Mouse (Mus musculus) heart, embryonic 15.5 days (tissue): ENCODE data around the gene Tmem120a. TPM values are rescaled to one million over a fixed set of nuclear protein-coding genes. Genes with fewer than 3 reads are reported as not detected.
A peak's percentile ranks its signal among the peaks of the same experiment; 100 is the strongest.

Source experiments
- ATAC-seq: fragments of 200-750 bp; cut with Nextera tagmentation; replicated peaks from 2 replicates; pipeline ENCODE4 v1.8.0; 2017; ENCODE audit warnings: low read depth, moderate TSS enrichment; ENCODE audit not compliant: insufficient number of reproducible peaks, insufficient read depth, low FRiP score
- H3K27ac ChIP-seq: fragments of 300-500 bp; sonication (generic); 2 replicates; pipeline ENCODE4 v1.5.1; 2015; ENCODE audit warnings: mild to moderate bottlenecking, inconsistent platforms
- H3K27me3 ChIP-seq: fragments of 300-500 bp; sonication (generic); 2 replicates; pipeline ENCODE4 v1.6.1; 2015; ENCODE audit warnings: inconsistent platforms
- H3K36me3 ChIP-seq: fragments of 300-500 bp; sonication (generic); 2 replicates; pipeline ENCODE4 v1.6.1; 2015; ENCODE audit warnings: mild to moderate bottlenecking, inconsistent platforms
- H3K4me1 ChIP-seq: fragments of 300-500 bp; sonication (generic); replicated peaks from 2 replicates; pipeline ENCODE4 v1.6.1; 2015; ENCODE audit warnings: inconsistent platforms
- H3K4me2 ChIP-seq: fragments of 300-500 bp; sonication (generic); 2 replicates; pipeline ENCODE4 v1.6.1; 2015; ENCODE audit warnings: inconsistent platforms, mild to moderate bottlenecking, moderate library complexity
- H3K4me3 ChIP-seq: fragments of 300-500 bp; sonication (generic); 2 replicates; pipeline ENCODE4 v1.5.1; 2015; ENCODE audit warnings: mild to moderate bottlenecking, inconsistent platforms
- H3K9ac ChIP-seq: fragments of 300-500 bp; sonication (generic); 2 replicates; pipeline ENCODE4 v1.6.1; 2015; ENCODE audit warnings: mild to moderate bottlenecking, inconsistent platforms
- H3K9me3 ChIP-seq: fragments of 300-500 bp; sonication (generic); replicated peaks from 2 replicates; pipeline ENCODE4 v1.6.1; 2016; ENCODE audit warnings: inconsistent platforms
- WGBS: fragments of 180-500 bp; shearing (Covaris S2); methylation state at CpG from one replicate; pipeline ENCODE4 v1.1.7; 2015; ENCODE audit warnings: mixed read lengths; 5-methylcytosine and 5-hydroxymethylcytosine counted together
- polyA plus RNA-seq: library from polyadenylated mRNA; unstranded; fragments of >200 nt; fragmentation: Nextera tagmentation; extraction: Ambion mirVana; gene quantifications from 2 replicates; pipeline ENCODE4 v1.2.1, GENCODE M21; 2015

Tmem120a gene
- polyA plus RNA-seq, 1 experiment from 2014 or later, result 32.9 TPM

GRCm38 (mm10) chr5:135707039-135707438 lies 37.2 kb downstream of the Tmem120a start:
- no peak overlapping the region for H3K9ac ChIP-seq
- H3K4me3 ChIP-seq, result no peak overlapping the region
- ATAC-seq, result no peak
- no peaks in the 10 kb centered on the region for H3K27me3 ChIP-seq
- H3K27ac ChIP-seq, result no peak overlapping the region
- no peaks in the 10 kb centered on the region for H3K9me3 ChIP-seq
- no peak overlapping the region for H3K4me2 ChIP-seq
- H3K4me1 ChIP-seq, result peaks cover 15% of the 10 kb centered on the region
- H3K36me3 ChIP-seq, result peaks cover 7% of the 10 kb centered on the region; the same call in 1 of the 2 replicates
- 94% methylated on average over 13 of the region's 13 CpGs for WGBS

- no peak for ATAC-seq
- Histone ChIP-seq H3K9ac (no peak overlapping the region), H3K4me2 (no peak overlapping the region), H3K27me3 (no peaks in the 10 kb centered on the region), H3K36me3 (peaks cover 7% of the 10 kb centered on the region; the same call in 1 of the 2 replicates), H3K4me3 (no peak overlapping the region), H3K4me1 (peaks cover 25% of the 10 kb centered on the region), H3K9me3 (no peaks in the 10 kb centered on the region), H3K27ac (no peak overlapping the region)
- WGBS, result 90% methylated on average over 4 of the region's 4 CpGs
These were observed 38.9 kb downstream of the Tmem120a start for GRCm38 (mm10) chr5:135705383-135705782.

- H3K9ac ChIP-seq, result no peak overlapping the region
- no peaks in the 10 kb centered on the region for H3K27me3 ChIP-seq
- no peak for ATAC-seq
- H3K9me3 ChIP-seq, result no peaks in the 10 kb centered on the region
- no peak overlapping the region for H3K4me3 ChIP-seq
- WGBS, result 93% methylated on average over 7 of the region's 7 CpGs
- peaks cover 7% of the 10 kb centered on the region; the same call in 1 of the 2 replicates for H3K36me3 ChIP-seq
- H3K4me2 ChIP-seq, result no peak overlapping the region
- peaks cover 25% of the 10 kb centered on the region for H3K4me1 ChIP-seq
- H3K27ac ChIP-seq, result 0 out of 2 replicates have a peak overlapping the region, but pooled peaks have one; percentile 84
These were observed 40.8 kb downstream of the Tmem120a start for GRCm38 (mm10) chr5:135703431-135703830.

GRCm38 (mm10) chr5:135702682-135703192 lies 41.5 kb downstream of the Tmem120a start:
- ATAC-seq, result 0 out of 2 replicates have a peak, but pooled peaks have one; percentile 16
- no peak overlapping the region for H3K4me2 ChIP-seq
- peaks cover 7% of the 10 kb centered on the region; the same call in 1 of the 2 replicates for H3K36me3 ChIP-seq
- peaks cover 26% of the 10 kb centered on the region for H3K4me1 ChIP-seq
- peak overlapping the region; percentile 84 for H3K27ac ChIP-seq
- H3K4me3 ChIP-seq, result no peak overlapping the region
- WGBS, result 48% methylated on average over 15 of the region's 15 CpGs
- no peaks in the 10 kb centered on the region for H3K9me3 ChIP-seq
- H3K27me3 ChIP-seq, result no peaks in the 10 kb centered on the region
- no peak overlapping the region for H3K9ac ChIP-seq

- Histone ChIP-seq H3K4me2 (no peak overlapping the region), H3K27me3 (no peaks in the 10 kb centered on the region), H3K9me3 (no peaks in the 10 kb centered on the region), H3K27ac (peak overlapping the region; percentile 84), H3K4me3 (no peak overlapping the region), H3K9ac (no peak overlapping the region), H3K36me3 (peaks cover 5% of the 10 kb centered on the region; the same call in 1 of the 2 replicates), H3K4me1 (peaks cover 30% of the 10 kb centered on the region)
- WGBS, result 43% methylated on average over 6 of the region's 6 CpGs
- ATAC-seq, result peak; percentile 53; the same call in 1 of the 2 replicates
These were observed 42.1 kb downstream of the Tmem120a start for GRCm38 (mm10) chr5:135702190-135702589.

GRCm38 (mm10) chr5:135701601-135702000 lies 42.6 kb downstream of the Tmem120a start:
- Histone ChIP-seq H3K4me1 (peaks cover 30% of the 10 kb centered on the region), H3K36me3 (no peaks in the 10 kb centered on the region; the same call in 1 of the 2 replicates), H3K9me3 (no peaks in the 10 kb centered on the region), H3K27me3 (no peaks in the 10 kb centered on the region), H3K4me3 (no peak overlapping the region), H3K27ac (peak overlapping the region; percentile 84), H3K4me2 (no peak overlapping the region), H3K9ac (no peak overlapping the region)
- 95% methylated on average over 4 of the region's 4 CpGs for WGBS
- no peak for ATAC-seq

GRCm38 (mm10) chr5:135697711-135698111 lies 46.5 kb downstream of the Tmem120a start:
- Histone ChIP-seq H3K4me3 (no peak overlapping the region), H3K4me2 (no peak overlapping the region), H3K4me1 (peaks cover 27% of the 10 kb centered on the region), H3K9me3 (no peaks in the 10 kb centered on the region), H3K36me3 (no peaks in the 10 kb centered on the region; the same call in 1 of the 2 replicates), H3K9ac (no peak overlapping the region), H3K27ac (no peak overlapping the region), H3K27me3 (no peaks in the 10 kb centered on the region)
- no peak for ATAC-seq
- WGBS, result 45% methylated on average over 5 of the region's 5 CpGs

GRCm38 (mm10) chr5:135695277-135695721 lies 48.9 kb downstream of the Tmem120a start:
- Histone ChIP-seq H3K4me3 (no peak overlapping the region), H3K9ac (no peak overlapping the region), H3K4me1 (peaks cover 16% of the 10 kb centered on the region), H3K27me3 (no peaks in the 10 kb centered on the region), H3K4me2 (no peak overlapping the region), H3K36me3 (no peaks in the 10 kb centered on the region; the same call in 1 of the 2 replicates), H3K9me3 (no peaks in the 10 kb centered on the region), H3K27ac (no peak overlapping the region)
- 67% methylated on average over 7 of the region's 7 CpGs for WGBS
- no peak for ATAC-seq

- no peak for ATAC-seq
- WGBS, result 94% methylated on average over 5 of the region's 5 CpGs
- H3K36me3 ChIP-seq, result no peaks in the 10 kb centered on the region
These were observed 50.9 kb downstream of the Tmem120a start for GRCm38 (mm10) chr5:135693281-135693853.

GRCm38 (mm10) chr5:135691266-135691665 lies 53.0 kb downstream of the Tmem120a start:
- Histone ChIP-seq H3K4me1 (peaks cover 29% of the 10 kb centered on the region), H3K4me2 (no peak overlapping the region), H3K27me3 (no peaks in the 10 kb centered on the region), H3K9me3 (no peaks in the 10 kb centered on the region), H3K27ac (no peak overlapping the region), H3K36me3 (no peaks in the 10 kb centered on the region), H3K4me3 (no peak overlapping the region), H3K9ac (no peak overlapping the region)
- ATAC-seq, result no peak
- WGBS, result 76% methylated on average over 4 of the region's 4 CpGs

More at GRCm38 (mm10) chr5:135693281-135693853, 50.9 kb downstream of the Tmem120a start:
- Histone ChIP-seq H3K9ac (no peak overlapping the region), H3K4me3 (no peak overlapping the region), H3K9me3 (no peaks in the 10 kb centered on the region), H3K27ac (no peak overlapping the region), H3K4me1 (peaks cover 27% of the 10 kb centered on the region), H3K27me3 (no peaks in the 10 kb centered on the region), H3K4me2 (no peak overlapping the region)

- Histone ChIP-seq H3K4me1 (peaks cover 29% of the 10 kb centered on the region), H3K9me3 (no peaks in the 10 kb centered on the region), H3K27me3 (no peaks in the 10 kb centered on the region), H3K4me2 (peak overlapping the region; percentile 91), H3K36me3 (no peaks in the 10 kb centered on the region), H3K27ac (no peak overlapping the region), H3K4me3 (peak overlapping the region; percentile 85), H3K9ac (peak overlapping the region; percentile 83; the same call in 1 of the 2 replicates)
- no peak for ATAC-seq
- WGBS, result 85% methylated on average over 5 of the region's 5 CpGs
These were observed 53.8 kb downstream of the Tmem120a start for GRCm38 (mm10) chr5:135690401-135690800.
